Mouse (Mus musculus): Measurements from ENCODE around the gene Vmn1r51.
"Not testable (repeated sequence)": the region's sequence is repeated elsewhere in the genome, so short reads cannot be mapped to it uniquely, and the experiment has no call there.

The Vmn1r51 gene

GRCm38 (mm10) chr6:90122296-90122695 lies at the start of gene Vmn1r51:
Gene Vmn1r51, plus strand, starts transcription at chr6:90122596.
- not testable (repeated sequence) for H3K36me3 ChIP-seq (ENCODE audit: insufficient read depth, low read length); H3K27me3 ChIP-seq (ENCODE audit: insufficient read depth, low read length); H3K9me3 ChIP-seq (ENCODE audit: low read length); H3K4me1 ChIP-seq (replicated peaks; ENCODE audit: low read depth, low read length); H3K4me3 ChIP-seq (replicated peaks; ENCODE audit: low read length)

GRCm38 (mm10) chr6:90078406-90078805 lies 44.0 kb upstream of the Vmn1r51 start, which contains the start of gene Vmn1r49:
Gene Vmn1r49, minus strand, starts transcription at chr6:90078506.
- Histone ChIP-seq H3K27me3 (ENCODE audit: insufficient read depth, low read length) (no peaks in the 10 kb centered on the region), H3K9me3 (ENCODE audit: low read length) (no peaks in the 10 kb centered on the region; the same call in 1 of the 2 replicates), H3K4me1 (replicated peaks; ENCODE audit: low read depth, low read length) (no peaks in the 10 kb centered on the region), H3K36me3 (ENCODE audit: insufficient read depth, low read length) (no peaks in the 10 kb centered on the region), H3K4me3 (replicated peaks; ENCODE audit: low read length) (no peak within 1 kb of the TSS)
- no peak for TF ChIP-seq CTCF (conservative IDR thresholded peaks at IDR 0.05; ENCODE audit: low read length)
- TF ChIP-seq POU5F1 (IDR thresholded peaks at IDR 0.05; ENCODE audit: borderline replicate concordance, low read length), result no peak
- TF ChIP-seq NANOG (IDR thresholded peaks at IDR 0.05; ENCODE audit: borderline replicate concordance, low read length), result no peak

GRCm38 (mm10) chr6:90100566-90100965 lies 21.8 kb upstream of the Vmn1r51 start:
- no peaks in the 10 kb centered on the region for H3K27me3 ChIP-seq (ENCODE audit: insufficient read depth, low read length)
- H3K9me3 ChIP-seq (ENCODE audit: low read length), result 0 out of 2 replicates have a peak, but pooled peaks cover under 1% of the 10 kb centered on the region
- H3K36me3 ChIP-seq (ENCODE audit: insufficient read depth, low read length), result no peaks in the 10 kb centered on the region
- H3K4me1 ChIP-seq (replicated peaks; ENCODE audit: low read depth, low read length), result no peaks in the 10 kb centered on the region
- H3K4me3 ChIP-seq (replicated peaks; ENCODE audit: low read length), result no peak overlapping the region
- TF ChIP-seq CTCF (conservative IDR thresholded peaks at IDR 0.05; ENCODE audit: low read length) (no peak), NANOG (IDR thresholded peaks at IDR 0.05; ENCODE audit: borderline replicate concordance, low read length) (no peak), POU5F1 (IDR thresholded peaks at IDR 0.05; ENCODE audit: borderline replicate concordance, low read length) (no peak)

- H3K27me3 ChIP-seq (ENCODE audit: insufficient read depth, low read length), result no peaks in the 10 kb centered on the region
- no peaks in the 10 kb centered on the region for H3K9me3 ChIP-seq (ENCODE audit: low read length)
- H3K4me1 ChIP-seq (replicated peaks; ENCODE audit: low read depth, low read length), result no peaks in the 10 kb centered on the region
- H3K4me3 ChIP-seq (replicated peaks; ENCODE audit: low read length), result no peak within 1 kb of the TSS
- H3K36me3 ChIP-seq (ENCODE audit: insufficient read depth, low read length), result no peaks in the 10 kb centered on the region
- TF ChIP-seq NANOG (IDR thresholded peaks at IDR 0.05; ENCODE audit: borderline replicate concordance, low read length), result no peak
- no peak for TF ChIP-seq POU5F1 (IDR thresholded peaks at IDR 0.05; ENCODE audit: borderline replicate concordance, low read length)
- TF ChIP-seq CTCF (conservative IDR thresholded peaks at IDR 0.05; ENCODE audit: low read length), result no peak
Measured at GRCm38 (mm10) chr6:90101130-90101529, 21.3 kb upstream of the Vmn1r51 start, which contains the start of gene Vmn1r50. Gene Vmn1r50, plus strand, starts transcription at chr6:90101430.

DNA sequence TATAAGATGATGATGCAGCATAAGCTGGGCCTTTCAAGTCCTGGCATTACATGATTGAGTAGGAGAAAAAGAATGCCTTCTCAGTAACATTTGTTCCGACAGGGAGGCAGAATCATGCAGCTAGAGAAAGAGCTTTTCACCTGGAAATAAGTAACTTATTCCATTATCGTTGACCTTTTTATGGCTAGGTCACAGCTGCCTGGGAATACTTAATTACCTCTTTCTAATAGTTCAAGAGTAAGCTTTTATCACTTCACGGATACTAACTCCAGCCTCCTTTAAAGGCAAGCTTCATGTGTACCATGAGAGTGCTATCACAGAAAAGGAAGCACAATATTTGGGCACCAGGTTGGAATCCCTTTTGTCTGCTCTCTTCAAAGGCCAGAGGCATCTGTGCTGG lies 37.7 kb downstream of the Vmn1r51 start:
- no peak for TF ChIP-seq CTCF (conservative IDR thresholded peaks at IDR 0.05; ENCODE audit: low read length)
- TF ChIP-seq POU5F1 (IDR thresholded peaks at IDR 0.05; ENCODE audit: borderline replicate concordance, low read length), result no peak
- TF ChIP-seq NANOG (IDR thresholded peaks at IDR 0.05; ENCODE audit: borderline replicate concordance, low read length), result no peak
- H3K27me3 ChIP-seq (ENCODE audit: insufficient read depth, low read length), result no peaks in the 10 kb centered on the region
- H3K9me3 ChIP-seq (ENCODE audit: low read length), result no peaks in the 10 kb centered on the region
- H3K36me3 ChIP-seq (ENCODE audit: insufficient read depth, low read length), result no peaks in the 10 kb centered on the region
- H3K4me3 ChIP-seq (replicated peaks; ENCODE audit: low read length), result no peak overlapping the region
- H3K4me1 ChIP-seq (replicated peaks; ENCODE audit: low read depth, low read length), result no peaks in the 10 kb centered on the region

DNA sequence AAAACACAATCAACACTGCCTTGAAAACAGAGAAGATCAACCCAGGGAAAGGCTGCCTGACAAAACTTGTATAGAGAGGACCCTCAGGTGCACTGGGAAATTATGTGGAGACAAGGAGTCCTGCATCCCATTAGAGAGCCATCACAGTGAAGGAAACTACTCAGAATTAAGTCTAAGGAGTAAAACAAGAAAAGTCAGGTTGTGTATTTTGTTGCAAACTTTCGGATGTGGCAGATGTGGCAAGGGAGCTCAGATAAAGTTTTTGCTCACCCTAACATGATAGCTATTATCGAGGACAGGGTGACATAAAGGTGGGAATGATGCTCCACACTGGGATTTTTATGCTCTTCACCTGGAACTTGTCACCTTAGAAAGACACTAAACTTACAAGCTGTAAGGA lies 52.1 kb downstream of the Vmn1r51 start, which contains the start of gene Vmn1r52:
Gene Vmn1r52, plus strand, starts transcription at position 301 of the 400 bp plus-strand sequence.
- Histone ChIP-seq H3K36me3 (ENCODE audit: insufficient read depth, low read length) (no peaks in the 10 kb centered on the region), H3K4me3 (replicated peaks; ENCODE audit: low read length) (no peak within 1 kb of the TSS), H3K27me3 (ENCODE audit: insufficient read depth, low read length) (no peaks in the 10 kb centered on the region), H3K4me1 (replicated peaks; ENCODE audit: low read depth, low read length) (no peaks in the 10 kb centered on the region), H3K9me3 (ENCODE audit: low read length) (0 out of 2 replicates have a peak, but pooled peaks cover 3% of the 10 kb centered on the region)
- TF ChIP-seq CTCF (conservative IDR thresholded peaks at IDR 0.05; ENCODE audit: low read length), result no peak
- TF ChIP-seq POU5F1 (IDR thresholded peaks at IDR 0.05; ENCODE audit: borderline replicate concordance, low read length), result no peak
- TF ChIP-seq NANOG (IDR thresholded peaks at IDR 0.05; ENCODE audit: borderline replicate concordance, low read length), result no peak

All from E14TG2a.4 (cell line).